ENCODE assay signal across 25 mouse cellular contexts in genomic region chr8:10857874-10858273, GRCm38 (mm10).
DNase-seq lines count a peak whose midpoint lies in the region; ATAC-seq and TF ChIP-seq lines count a peak whose summit lies in the region.
"Had no signal": no experiment of that assay in that cellular context is flagged by ENCODE, and none has a peak within 500 bp of the region (broad histone marks: within the 10 kb centered on the region; RNA-seq: fewer than 3 reads in every experiment).

No protein-coding gene starts in this region.

- peak overlapping the region; percentile 37 for H3K27ac ChIP-seq in liver, adult 2 months (replicated peaks; ENCODE audit: insufficient read depth, low read depth, low read length)
- H3K27ac ChIP-seq in small intestine, adult 2 months (ENCODE audit: insufficient read depth, low read depth, low read length): peak overlapping the region; percentile 64; the same call in 1 of the 2 replicates
- H3K27ac ChIP-seq in hindbrain, embryonic 10.5 days: no peak overlapping the region
- H3K27ac ChIP-seq in gastrocnemius, adult 2 months: no peak overlapping the region
- H3K27ac ChIP-seq: hindbrain, embryonic 14.5 days; layer of hippocampus, adult 2 months; left cerebral cortex, adult 2 months; limb, embryonic 13.5 days; liver, embryonic 14.5 days; stomach, embryonic 15.5 days had no signal

- 18% methylated on average over 3 of the region's 3 CpGs for WGBS in liver, adult 2 months
- WGBS in small intestine, adult 2 months: 24% methylated on average over 3 of the region's 3 CpGs
- 90% methylated on average over 3 of the region's 3 CpGs for WGBS in hindbrain, embryonic 10.5 days

- intact Hi-C loops in gastrocnemius, adult 2 months (cut with DNase I): no loop called here

- no peaks in the 10 kb centered on the region for H3K27me3 ChIP-seq in liver, adult 2 months (ENCODE audit: control insufficient read depth, insufficient read depth, low read length)
- H3K27me3 ChIP-seq in small intestine, adult 2 months (ENCODE audit: control insufficient read depth, insufficient read depth, low read length): no peaks in the 10 kb centered on the region
- no peaks in the 10 kb centered on the region for H3K27me3 ChIP-seq in hindbrain, embryonic 10.5 days (ENCODE audit: insufficient read depth, poor library complexity, severe bottlenecking)
- H3K27me3 ChIP-seq: stomach, embryonic 15.5 days had no signal

- DNase-seq in liver, adult 2 months (ENCODE audit: extremely low read depth, low read depth, low spot score): peak; percentile 77
- DNase-seq in liver: no peak
- DNase-seq in B cell, adult 2 months: peak; percentile 27 to 35
- DNase-seq in hindbrain, embryonic 10.5 days (ENCODE audit: low spot score): no peak
- DNase-seq in gastrocnemius, adult 2 months: no peak
- DNase-seq: adrenal gland, postnatal 14 days; cerebellum, adult 11 months; cerebellum, postnatal 10 days; gastrocnemius, postnatal 10 days; kidney, adult 9 months; kidney, postnatal 25 days; lung, embryonic 14.5 days; lung, postnatal 36 days; right cerebral cortex, adult 18-20 months had no signal

- no peak for TF ChIP-seq CTCF in liver, adult 2 months (IDR thresholded peaks at IDR 0.05; ENCODE audit: low read depth, low read length)
- no peak for TF ChIP-seq CTCF in small intestine, adult 2 months (IDR thresholded peaks at IDR 0.05; ENCODE audit: extremely low read depth, insufficient read length, insufficient replicate concordance, low read depth, low read length)
- no peak for TF ChIP-seq CTCF in gastrocnemius, adult 2 months (IDR thresholded peaks at IDR 0.05)

- peaks cover 35% of the 10 kb centered on the region for H3K4me1 ChIP-seq in liver, adult 2 months (ENCODE audit: control insufficient read depth, insufficient read depth, low read length)
- peaks cover 52% of the 10 kb centered on the region for H3K4me1 ChIP-seq in small intestine, adult 2 months (ENCODE audit: control insufficient read depth, insufficient read depth, insufficient read length, low read length)
- H3K4me1 ChIP-seq in hindbrain, embryonic 10.5 days (replicated peaks): peaks cover 25% of the 10 kb centered on the region

- H3K36me3 ChIP-seq in liver, adult 2 months (ENCODE audit: control insufficient read depth, insufficient read depth, low read length): no peaks in the 10 kb centered on the region
- H3K36me3 ChIP-seq in small intestine, adult 2 months (ENCODE audit: control insufficient read depth, insufficient read depth, low read length): no peaks in the 10 kb centered on the region
- H3K36me3 ChIP-seq in hindbrain, embryonic 10.5 days: no peaks in the 10 kb centered on the region
- H3K36me3 ChIP-seq: G1E; limb, embryonic 13.5 days; stomach, embryonic 15.5 days had no signal

- H3K9ac ChIP-seq in liver, adult 2 months (ENCODE audit: low read depth, low read length): no peak overlapping the region
- H3K9ac ChIP-seq: hindbrain, embryonic 14.5 days; limb, embryonic 13.5 days; liver, embryonic 14.5 days; lung, embryonic 14.5 days; stomach, embryonic 15.5 days had no signal

- H3K4me3 ChIP-seq in liver, adult 2 months (ENCODE audit: insufficient read depth, low read depth, low read length): no peak overlapping the region
- no peak overlapping the region for H3K4me3 ChIP-seq in small intestine, adult 2 months (ENCODE audit: low read depth, low read length)
- H3K4me3 ChIP-seq in hindbrain, embryonic 10.5 days: no peak overlapping the region
- no peak overlapping the region for H3K4me3 ChIP-seq in gastrocnemius, adult 2 months
- H3K4me3 ChIP-seq: erythroblast, embryonic 14.5 days; layer of hippocampus, adult 2 months; left cerebral cortex, adult 2 months; limb, embryonic 13.5 days; stomach, embryonic 15.5 days had no signal

- no peak for TF ChIP-seq POLR2A in liver, adult 2 months (IDR thresholded peaks at IDR 0.05; ENCODE audit: extremely low read depth, insufficient read depth, low read length)
- TF ChIP-seq POLR2A in small intestine, adult 2 months (IDR thresholded peaks at IDR 0.05; ENCODE audit: low read depth, low read length): no peak

- H3K9me3 ChIP-seq in hindbrain, embryonic 10.5 days: no peaks in the 10 kb centered on the region
- H3K9me3 ChIP-seq: G1E; limb, embryonic 13.5 days; stomach, embryonic 15.5 days had no signal

- H3K79me2 ChIP-seq in liver, adult 2 months (ENCODE audit: control insufficient read depth, insufficient read depth, low read length): no peaks in the 10 kb centered on the region

- peak; percentile 43 to 70; a peak in 3 of 4 replicates for ATAC-seq in hematopoietic stem cell, adult 5-6 weeks (replicated peaks in 1 of 2; ENCODE audit: insufficient read depth in 1 of 2, low FRiP score in 2 of 2, low TSS enrichment in 1 of 2, low read depth in 1 of 2, poor library complexity in 2 of 2, severe bottlenecking in 2 of 2)
- ATAC-seq: forebrain, embryonic 16.5 days had no signal

Comparison
In these comparisons a context has a peak if more than half of its experiments do, and no peak if none do; other contexts are left out.
1. DNase-seq: peak in liver, adult 2 months (single experiment) and B cell, adult 2 months (2 of 2); none in liver (single experiment), hindbrain, embryonic 10.5 days (single experiment) and gastrocnemius, adult 2 months (single experiment).
2. H3K27ac ChIP-seq: peak in liver, adult 2 months (single experiment) and small intestine, adult 2 months (single experiment); none in hindbrain, embryonic 10.5 days (single experiment) and gastrocnemius, adult 2 months (single experiment).